Mouse (Mus musculus) MEL (cell line): ENCODE measurements around the gene Sfn. TPM values are rescaled to one million over a fixed set of nuclear protein-coding genes. Genes with fewer than 3 reads are reported as not detected.
A peak's percentile ranks its signal among the peaks of the same experiment; 100 is the strongest.

Experiments
- DNase-seq: peaks from one replicate; pipeline ENCODE4 v3.0.0; 2011; ENCODE audit warnings: low read depth, low spot score
- H3K27ac ChIP-seq: 2 replicates; pipeline ENCODE4 v1.5.1; 2012; ENCODE audit warnings: low read depth, mild to moderate bottlenecking, control low read depth, low read length, moderate library complexity; ENCODE audit not compliant: control insufficient read depth
- H3K27me3 ChIP-seq, 2 experiments: fragments of 150-350 bp in 1 of 2; sonication (generic) in 1 of 2; 2 replicates each; pipeline ENCODE4 v1.6.1; 2012; ENCODE audit warnings: low read length in 2 of 2, mild to moderate bottlenecking in 2 of 2, improper control_type of control experiment in 1 of 2, moderate library complexity in 1 of 2; ENCODE audit not compliant: insufficient read depth in 2 of 2, control insufficient read depth in 1 of 2
- H3K36me3 ChIP-seq, 2 experiments: 2 replicates each; pipeline ENCODE4 v1.6.1; 2012 to 2014; ENCODE audit warnings: low read length in 2 of 2, improper control_type of control experiment in 1 of 2, inconsistent platforms in 1 of 2, mild to moderate bottlenecking in 1 of 2; ENCODE audit not compliant: insufficient read depth in 2 of 2, control insufficient read depth in 1 of 2
- H3K4me1 ChIP-seq, 2 experiments: fragments of 150-350 bp in 1 of 2; sonication (generic) in 1 of 2; 2 replicates each; pipeline ENCODE4 v1.6.1; 2012; ENCODE audit warnings: low read length in 2 of 2, improper control_type of control experiment in 1 of 2, mild to moderate bottlenecking in 1 of 2; ENCODE audit not compliant: insufficient read depth in 2 of 2, control insufficient read depth in 1 of 2
- H3K4me3 ChIP-seq, 2 experiments: fragments of 150-350 bp in 1 of 2; sonication (generic) in 1 of 2; 2 replicates each; pipeline ENCODE4 v1.5.1; 2012; ENCODE audit warnings: low read depth in 2 of 2, low read length in 2 of 2, mild to moderate bottlenecking in 2 of 2, moderate library complexity in 2 of 2, control low read depth in 1 of 2, improper control_type of control experiment in 1 of 2; ENCODE audit not compliant: control insufficient read depth in 1 of 2, insufficient read depth in 1 of 2
- H3K79me2 ChIP-seq: 2 replicates; pipeline ENCODE4 v1.6.1; 2012; ENCODE audit warnings: mild to moderate bottlenecking, low read length, moderate library complexity; ENCODE audit not compliant: control insufficient read depth, poor library complexity, insufficient read depth
- H3K9ac ChIP-seq: 2 replicates; pipeline ENCODE4 v1.6.1; 2012; ENCODE audit warnings: low read depth, mild to moderate bottlenecking, control low read depth, low read length, moderate library complexity; ENCODE audit not compliant: control insufficient read depth, poor library complexity, severe bottlenecking
- H3K9me3 ChIP-seq: fragments of 150-350 bp; sonication (generic); replicated peaks from 2 replicates; pipeline ENCODE4 v1.6.1; 2012; ENCODE audit warnings: mild to moderate bottlenecking, low read length, improper control_type of control experiment, moderate library complexity; ENCODE audit not compliant: insufficient read depth
- CHD1 ChIP-seq: IDR thresholded peaks from 2 replicates; pipeline ENCODE4 v1.6.1; 2012; ENCODE audit warnings: low read depth, mild to moderate bottlenecking, inconsistent platforms, low read length, improper control_type of control experiment
- E2F4 ChIP-seq: IDR thresholded peaks from 2 replicates; pipeline ENCODE4 v1.6.1; 2011; ENCODE audit warnings: low read depth, low read length, improper control_type of control experiment, borderline replicate concordance
- ELF1 ChIP-seq: IDR thresholded peaks from 2 replicates; pipeline ENCODE4 v1.6.1; 2014; ENCODE audit warnings: low read depth, mild to moderate bottlenecking, inconsistent platforms, low read length, improper control_type of control experiment, moderate library complexity
- EP300 ChIP-seq, 2 experiments: IDR thresholded peaks; 2 replicates each; pipeline ENCODE4 v1.6.1; 2011; ENCODE audit warnings: improper control_type of control experiment in 2 of 2, low read length in 2 of 2, low read depth in 1 of 2, mild to moderate bottlenecking in 1 of 2
- ETS1 ChIP-seq: IDR thresholded peaks from 2 replicates; pipeline ENCODE4 v1.6.1; 2012; ENCODE audit warnings: low read depth, mild to moderate bottlenecking, inconsistent platforms, low read length, improper control_type of control experiment, moderate library complexity
- JUND ChIP-seq: IDR thresholded peaks from 2 replicates; pipeline ENCODE4 v1.6.1; 2011; ENCODE audit warnings: low read depth, mild to moderate bottlenecking, improper control_type of control experiment, low read length
- MAFK ChIP-seq: IDR thresholded peaks from 2 replicates; pipeline ENCODE4 v1.6.1; 2011; ENCODE audit warnings: low read depth, mild to moderate bottlenecking, low read length, improper control_type of control experiment, borderline replicate concordance
- MAX ChIP-seq: IDR thresholded peaks from 2 replicates; pipeline ENCODE4 v1.6.1; 2011; ENCODE audit warnings: low read length, improper control_type of control experiment
- MYB ChIP-seq: IDR thresholded peaks from 2 replicates; pipeline ENCODE4 v1.6.1; 2011; ENCODE audit warnings: mild to moderate bottlenecking, low read depth, low read length, improper control_type of control experiment
- MYC ChIP-seq: IDR thresholded peaks from 2 replicates; pipeline ENCODE4 v1.6.1; 2011; ENCODE audit warnings: low read depth, mild to moderate bottlenecking, low read length, improper control_type of control experiment, moderate library complexity
- NRF1 ChIP-seq: IDR thresholded peaks from 2 replicates; pipeline ENCODE4 v1.6.1; 2014; ENCODE audit warnings: low read depth, mild to moderate bottlenecking, inconsistent platforms, low read length, improper control_type of control experiment, moderate library complexity; ENCODE audit not compliant: poor library complexity, insufficient read depth, severe bottlenecking
- POLR2A ChIP-seq, 2 experiments: IDR thresholded peaks; 2 replicates each; pipeline ENCODE4 v1.6.1; 2011 to 2012; ENCODE audit warnings: low read length in 2 of 2, mild to moderate bottlenecking in 2 of 2, control low read depth in 1 of 2, improper control_type of control experiment in 1 of 2, low read depth in 1 of 2, moderate library complexity in 1 of 2; ENCODE audit not compliant: control insufficient read depth in 1 of 2, insufficient read depth in 1 of 2, poor library complexity in 1 of 2
- SIN3A ChIP-seq: IDR thresholded peaks from 2 replicates; pipeline ENCODE4 v1.6.1; 2012; ENCODE audit warnings: low read length, improper control_type of control experiment, inconsistent platforms
- USF2 ChIP-seq, 2 experiments: IDR thresholded peaks; 2 replicates each; pipeline ENCODE4 v1.6.1; 2011 to 2012; ENCODE audit warnings: improper control_type of control experiment in 2 of 2, low read length in 2 of 2, borderline replicate concordance in 1 of 2, inconsistent platforms in 1 of 2, low read depth in 1 of 2, mild to moderate bottlenecking in 1 of 2; ENCODE audit not compliant: insufficient read depth in 1 of 2
- ZKSCAN1 ChIP-seq: IDR thresholded peaks from 2 replicates; pipeline ENCODE4 v1.6.1; 2012; ENCODE audit warnings: low read depth, mild to moderate bottlenecking, inconsistent platforms, low read length, improper control_type of control experiment, moderate library complexity
- ZNF384 ChIP-seq: IDR thresholded peaks from 2 replicates; pipeline ENCODE4 v1.6.1; 2012; ENCODE audit warnings: low read depth, mild to moderate bottlenecking, inconsistent platforms, low read length, improper control_type of control experiment
- polyA plus RNA-seq, 2 experiments: library from polyadenylated mRNA; stranded (reverse) in 1 of 2; unstranded in 1 of 2; fragments of >175 nt in 1 of 2; fragments of >200 nt in 1 of 2; gene quantifications; 2 replicates each; pipeline versions ENCODE4 v1.2.1 to v1.2.4; 2012; ENCODE audit warnings: low replicate concordance in 2 of 2, low read depth in 1 of 2; ENCODE audit not compliant: insufficient read length in 2 of 2, insufficient read depth in 1 of 2, missing spikeins in 1 of 2
- total RNA-seq: library from RNA; depleted of rRNA; stranded (reverse); fragments of 300-350 nt; gene quantifications from 2 replicates; pipeline ENCODE4 v1.2.3, GENCODE M21; 2012

The Sfn gene
- total and polyA plus RNA-seq, 3 experiments = 0.12 to 0.19 TPM; not detected in 1

DNA sequence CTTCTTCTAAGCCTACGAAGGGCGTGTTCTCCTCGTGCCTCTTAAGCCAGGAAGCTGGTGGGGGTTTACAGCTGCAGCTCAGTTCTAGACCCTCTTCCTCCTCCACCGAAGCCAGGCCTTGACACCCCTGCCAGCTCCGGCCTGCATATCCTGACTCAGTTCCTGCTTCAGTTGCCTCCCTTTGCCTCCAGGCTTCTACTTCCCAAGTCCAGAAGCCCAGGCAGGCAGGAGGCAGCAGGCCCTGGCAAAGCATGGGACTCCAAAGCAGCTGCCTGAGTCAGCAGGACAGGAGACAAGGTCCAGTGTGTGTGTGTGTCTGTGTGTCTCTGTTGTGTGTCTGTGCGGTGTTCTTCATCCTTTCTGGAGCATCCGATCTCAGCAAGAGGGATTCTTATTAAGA, 2.2 kb upstream of the Sfn start:
- DNase-seq = no peak
- Histone ChIP-seq H3K79me2 (no peaks in the 10 kb centered on the region; the same call in 1 of the 2 replicates), H3K9ac (no peak overlapping the region), H3K27me3 (no peaks in the 10 kb centered on the region), H3K9me3 (no peaks in the 10 kb centered on the region), H3K4me1 (no peaks in the 10 kb centered on the region), H3K4me3 (no peak overlapping the region), H3K36me3 (no peaks in the 10 kb centered on the region), H3K27ac (no peak overlapping the region)
- TF ChIP-seq ELF1 (no peak), NRF1 (no peak), MAX (no peak), SIN3A (no peak), ZKSCAN1 (no peak), EP300 (IDR thresholded peaks at IDR 0.05; ENCODE audit: low read depth in 1 of 2, low read length in 2 of 2) (no peak), CHD1 (no peak), ETS1 (no peak), JUND (no peak), E2F4 (no peak)

- DNase-seq = no peak
- Histone ChIP-seq H3K36me3 (no peaks in the 10 kb centered on the region; a peak in 1 of 4 replicates), H3K4me3 (no peak overlapping the region), H3K27me3 (no peaks in the 10 kb centered on the region), H3K9me3 (no peaks in the 10 kb centered on the region), H3K9ac (no peak overlapping the region), H3K4me1 (peaks cover 0 to 3% of the 10 kb centered on the region in 2 experiments; a peak in 1 of 4 replicates), H3K79me2 (no peaks in the 10 kb centered on the region; the same call in 1 of the 2 replicates), H3K27ac (no peak overlapping the region)
- TF ChIP-seq ZNF384 (no peak), MAFK (no peak), ETS1 (no peak), POLR2A (IDR thresholded peaks at IDR 0.05; ENCODE audit: control insufficient read depth in 1 of 2, insufficient read depth in 1 of 2, low read depth in 1 of 2, low read length in 2 of 2, poor library complexity in 1 of 2) (no peak), MYC (no peak)
Measured at GRCm38 (mm10) chr4:133603056-133603455, 1.1 kb upstream of the Sfn start.

GRCm38 (mm10) chr4:133600306-133600705, 1.7 kb downstream of the Sfn start:
- no peaks in the 10 kb centered on the region for H3K9me3 ChIP-seq
- TF ChIP-seq MYB (no peak), JUND (no peak), USF2 (IDR thresholded peaks at IDR 0.05; ENCODE audit: borderline replicate concordance in 1 of 2, insufficient read depth in 1 of 2, low read depth in 1 of 2, low read length in 2 of 2) (no peak)
- H3K4me3 ChIP-seq = peak overlapping the region in 1 of 2 experiments; percentile 63; a peak in 1 of 4 replicates
- DNase-seq = no peak
- no peak overlapping the region for H3K27ac ChIP-seq
- no peaks in the 10 kb centered on the region; the same call in 1 of the 2 replicates for H3K79me2 ChIP-seq
- H3K4me1 ChIP-seq = peaks cover 0 to 3% of the 10 kb centered on the region in 2 experiments; a peak in 1 of 4 replicates
- H3K9ac ChIP-seq = peak overlapping the region; percentile 67; the same call in 1 of the 2 replicates
- no peaks in the 10 kb centered on the region for H3K27me3 ChIP-seq
- no peaks in the 10 kb centered on the region; a peak in 1 of 4 replicates for H3K36me3 ChIP-seq
